Mouse (Mus musculus) midbrain, embryonic 10.5 days (tissue): ENCODE measurements at regions not wholly inside any gene's neighbourhood (a gene's known extent, or its start where the extent isn't known, plus 50 kb on each side); places are given as distances from the start of the nearest gene placed in this dataset.

ENCODE experiments used
- DNase-seq: peaks from one replicate; pipeline ENCODE4 v3.0.0-alpha.2; 2017; ENCODE audit warnings: low spot score
- H3K27ac ChIP-seq: fragments of 300-500 bp; sonication (generic); replicated peaks from 2 replicates; pipeline ENCODE4 v1.5.1; 2016; ENCODE audit warnings: mild to moderate bottlenecking
- H3K27me3 ChIP-seq: fragments of 300-500 bp; sonication (generic); 2 replicates; pipeline ENCODE4 v1.6.1; 2016; ENCODE audit warnings: low read depth, mild to moderate bottlenecking; ENCODE audit not compliant: poor library complexity, severe bottlenecking
- H3K36me3 ChIP-seq: fragments of 300-500 bp; sonication (generic); 2 replicates; pipeline ENCODE4 v1.6.1; 2016; ENCODE audit warnings: mild to moderate bottlenecking, moderate library complexity
- H3K4me1 ChIP-seq: fragments of 300-500 bp; sonication (generic); 2 replicates; pipeline ENCODE4 v1.6.1; 2016
- H3K4me3 ChIP-seq: fragments of 300-500 bp; sonication (generic); 2 replicates; pipeline ENCODE4 v1.5.1; 2016; ENCODE audit warnings: mild to moderate bottlenecking, moderate library complexity
- H3K9me3 ChIP-seq: fragments of 300-500 bp; sonication (generic); replicated peaks from 2 replicates; pipeline ENCODE4 v1.6.1; 2016; ENCODE audit warnings: mild to moderate bottlenecking
- WGBS: fragments of 180-500 bp; shearing (Covaris S2); methylation state at CpG from one replicate; pipeline ENCODE4 v1.1.7; 2016; 5-methylcytosine and 5-hydroxymethylcytosine counted together

DNA sequence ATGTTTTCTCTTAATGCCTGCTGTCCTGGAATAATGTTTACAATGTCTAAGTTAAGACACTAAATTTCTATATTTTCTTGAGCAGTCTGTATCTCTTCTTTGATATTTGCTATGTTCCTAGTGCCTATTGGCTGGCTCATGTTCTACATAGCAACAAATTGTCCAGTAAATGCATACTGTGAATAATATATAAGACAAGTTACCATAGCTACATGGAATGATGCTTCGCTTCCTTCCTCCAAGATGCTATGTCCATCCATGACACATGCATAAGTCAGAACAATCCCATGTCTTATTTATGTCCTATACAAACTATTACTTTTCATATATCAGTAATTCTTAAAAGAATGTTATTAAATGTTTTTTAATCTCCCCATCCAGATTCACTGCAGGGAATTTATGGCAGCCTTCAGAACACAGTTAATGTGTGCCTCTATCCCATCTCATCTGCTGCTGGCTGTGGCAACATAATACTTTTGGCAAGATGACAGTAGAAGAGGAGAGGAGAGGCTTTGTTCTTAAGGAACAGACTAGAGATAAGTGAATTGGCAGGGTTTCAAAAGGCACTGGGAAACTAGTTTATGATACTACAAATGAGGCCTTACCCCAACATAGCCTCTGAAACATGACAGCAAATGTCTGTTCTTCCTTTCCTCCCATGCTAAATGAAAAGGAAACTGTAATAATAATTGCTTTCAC, 676.9 kb upstream of the 2610301B20Rik start:
- Histone ChIP-seq H3K9me3 (no peaks in the 10 kb centered on the region), H3K27ac (no peak overlapping the region), H3K27me3 (no peaks in the 10 kb centered on the region), H3K4me1 (no peaks in the 10 kb centered on the region), H3K4me3 (no peak overlapping the region), H3K36me3 (no peaks in the 10 kb centered on the region)
- DNase-seq = no peak
- WGBS = 94% methylated on average over 1 of the region's 1 CpGs

DNA sequence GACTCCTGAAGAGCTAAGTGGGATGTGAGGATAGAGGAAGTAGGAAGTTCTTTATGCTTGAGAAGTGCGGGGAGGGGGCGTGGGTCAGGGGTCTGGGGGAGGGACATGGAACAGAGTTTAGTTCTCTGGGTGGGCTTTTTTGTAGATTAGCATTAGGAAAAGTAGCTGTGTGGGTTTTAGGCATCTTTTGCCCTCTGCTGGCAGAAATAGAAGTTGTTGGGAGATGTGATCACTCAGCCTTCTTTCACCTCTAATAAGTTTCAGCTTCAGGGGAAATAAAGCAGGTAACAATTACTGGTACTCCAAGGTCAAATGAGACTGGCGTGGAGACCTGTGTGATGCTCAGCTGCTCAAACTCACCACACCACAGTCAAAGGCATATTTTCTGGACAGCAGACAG, 672.5 kb upstream of the 2610301B20Rik start:
- Histone ChIP-seq H3K9me3 (no peaks in the 10 kb centered on the region), H3K36me3 (no peaks in the 10 kb centered on the region), H3K27ac (no peak overlapping the region), H3K4me3 (no peak overlapping the region), H3K4me1 (no peaks in the 10 kb centered on the region), H3K27me3 (no peaks in the 10 kb centered on the region)
- 53% methylated on average over 3 of the region's 3 CpGs for WGBS
- DNase-seq = no peak

DNA sequence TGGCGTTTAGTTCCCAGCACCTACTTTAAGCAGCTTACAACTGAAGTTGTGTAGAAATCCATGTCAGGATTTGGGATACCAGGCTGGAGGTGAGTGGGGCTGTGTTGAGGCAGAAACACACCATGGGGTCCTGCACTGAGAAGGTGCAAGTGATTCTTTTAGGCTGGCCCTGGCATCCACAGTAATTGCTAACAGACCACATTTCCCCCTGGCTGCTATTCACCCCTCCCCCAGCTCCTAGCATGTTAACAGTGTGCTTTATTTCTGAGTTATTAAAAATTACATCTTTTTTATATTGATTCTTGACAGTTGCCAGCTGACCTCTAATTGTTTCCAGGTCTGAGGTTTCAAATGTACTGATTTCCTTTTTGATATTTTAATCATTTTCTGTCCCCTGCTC, 670.1 kb upstream of the 2610301B20Rik start:
- WGBS = 85% methylated on average over 1 of the region's 1 CpGs
- Histone ChIP-seq H3K36me3 (no peaks in the 10 kb centered on the region), H3K9me3 (no peaks in the 10 kb centered on the region), H3K27me3 (no peaks in the 10 kb centered on the region), H3K4me3 (no peak overlapping the region), H3K27ac (no peak overlapping the region), H3K4me1 (no peaks in the 10 kb centered on the region)
- DNase-seq = no peak

DNA sequence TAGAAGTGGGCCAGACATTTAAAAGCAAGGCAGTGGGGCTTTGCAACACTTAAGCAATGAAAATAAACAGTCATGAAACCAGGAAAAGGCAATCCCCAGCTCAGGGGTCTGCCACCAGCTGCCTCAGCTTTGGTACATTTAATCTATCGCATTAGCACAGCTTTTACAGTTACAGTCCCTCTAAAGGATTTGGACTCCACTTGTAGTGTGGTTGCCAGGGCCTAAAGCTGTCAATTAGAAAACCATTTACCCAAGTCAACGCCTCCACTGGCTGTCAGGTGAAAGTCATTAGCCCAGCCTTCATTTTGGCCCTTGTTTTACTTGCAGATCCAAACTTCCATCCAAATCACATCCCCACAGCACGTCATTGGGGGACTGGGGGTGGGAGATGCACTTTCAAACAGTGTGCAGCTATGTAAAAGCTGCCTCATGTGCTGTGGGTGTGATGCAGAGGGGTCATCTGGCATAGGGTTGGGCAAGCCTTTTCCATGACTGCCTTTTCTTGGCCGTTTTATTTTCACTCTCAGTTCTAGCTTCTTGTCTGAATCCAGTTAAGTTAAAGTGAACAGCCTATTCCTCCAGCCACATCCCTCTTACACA, 664.9 kb upstream of the 2610301B20Rik start:
- no peaks in the 10 kb centered on the region for H3K9me3 ChIP-seq
- no peaks in the 10 kb centered on the region for H3K27me3 ChIP-seq
- H3K36me3 ChIP-seq = no peaks in the 10 kb centered on the region
- H3K4me1 ChIP-seq = no peaks in the 10 kb centered on the region
- no peak for DNase-seq
- 71% methylated on average over 4 of the region's 4 CpGs for WGBS
- no peak overlapping the region for H3K4me3 ChIP-seq
- no peak overlapping the region for H3K27ac ChIP-seq

DNA sequence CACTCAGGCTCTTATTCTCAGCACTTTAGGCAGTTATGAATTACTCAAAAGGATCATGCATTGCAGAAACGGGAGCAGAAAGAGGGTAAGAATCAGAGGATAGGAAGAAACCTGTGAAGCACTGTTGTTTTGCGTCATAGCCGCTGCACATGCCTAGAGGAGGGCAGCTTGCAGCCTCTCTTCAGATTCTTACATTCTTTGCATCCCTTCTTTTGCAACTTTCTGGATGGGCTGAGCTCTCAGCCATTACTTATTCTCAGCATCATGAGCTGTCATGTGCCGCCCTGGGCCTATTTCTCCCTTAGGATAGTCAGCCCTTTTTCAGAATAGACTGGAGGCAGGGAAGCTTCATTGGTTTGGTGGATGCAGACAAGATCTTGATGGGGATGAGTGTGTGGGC, 663.0 kb upstream of the 2610301B20Rik start:
- 93% methylated on average over 4 of the region's 4 CpGs for WGBS

DNA sequence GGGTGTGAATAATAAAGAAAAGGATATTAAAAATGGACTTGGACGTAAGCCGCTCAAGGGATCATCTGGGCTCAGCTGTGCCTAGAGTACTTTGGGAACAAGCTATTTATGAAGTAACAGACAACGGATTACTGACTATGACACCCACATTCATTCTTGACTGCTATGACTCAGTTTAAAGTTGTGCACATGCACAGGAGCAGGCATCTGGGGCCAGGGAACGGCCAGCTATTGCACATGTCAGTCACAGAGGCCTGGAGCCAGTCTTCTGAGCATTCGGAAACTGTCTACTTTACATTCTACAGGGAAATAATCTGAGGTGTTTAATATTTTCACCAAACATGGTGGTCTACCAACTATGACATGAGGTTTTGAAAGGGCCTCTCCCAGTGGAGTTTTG, 639.0 kb upstream of the 2610301B20Rik start:
- Histone ChIP-seq H3K27ac (no peak overlapping the region), H3K4me3 (no peak overlapping the region), H3K27me3 (no peaks in the 10 kb centered on the region), H3K36me3 (no peaks in the 10 kb centered on the region), H3K4me1 (no peaks in the 10 kb centered on the region), H3K9me3 (no peaks in the 10 kb centered on the region)
- WGBS = 95% methylated on average over 5 of the region's 5 CpGs
- no peak for DNase-seq

More for the DNA sequence above, 663.0 kb upstream of the 2610301B20Rik start:
- Histone ChIP-seq H3K9me3 (no peaks in the 10 kb centered on the region), H3K27me3 (no peaks in the 10 kb centered on the region), H3K27ac (no peak overlapping the region), H3K36me3 (no peaks in the 10 kb centered on the region), H3K4me1 (no peaks in the 10 kb centered on the region), H3K4me3 (no peak overlapping the region)
- DNase-seq = no peak

DNA sequence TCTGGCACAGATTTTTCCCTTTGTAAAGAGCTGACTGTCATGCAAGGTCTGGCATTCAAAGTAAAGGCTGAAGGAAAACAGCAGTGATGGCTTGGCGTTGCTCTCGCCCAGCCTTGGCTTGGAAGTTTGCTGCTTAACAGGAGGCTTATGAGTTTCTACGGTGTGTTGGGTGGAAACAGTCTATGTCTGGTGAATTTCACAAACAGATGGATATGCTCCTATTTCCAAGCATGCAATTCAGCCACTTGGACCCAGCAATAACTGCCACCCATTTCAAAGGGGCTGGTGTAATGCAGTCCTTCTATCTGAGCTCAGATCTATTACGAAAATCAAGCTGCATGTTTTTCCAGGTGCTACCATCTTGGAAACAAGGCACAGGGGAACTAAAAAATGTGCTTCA, 632.2 kb upstream of the 2610301B20Rik start:
- Histone ChIP-seq H3K27ac (no peak overlapping the region), H3K4me3 (no peak overlapping the region), H3K27me3 (no peaks in the 10 kb centered on the region), H3K36me3 (no peaks in the 10 kb centered on the region), H3K9me3 (no peaks in the 10 kb centered on the region), H3K4me1 (no peaks in the 10 kb centered on the region)
- DNase-seq = no peak
- 87% methylated on average over 4 of the region's 4 CpGs for WGBS

DNA sequence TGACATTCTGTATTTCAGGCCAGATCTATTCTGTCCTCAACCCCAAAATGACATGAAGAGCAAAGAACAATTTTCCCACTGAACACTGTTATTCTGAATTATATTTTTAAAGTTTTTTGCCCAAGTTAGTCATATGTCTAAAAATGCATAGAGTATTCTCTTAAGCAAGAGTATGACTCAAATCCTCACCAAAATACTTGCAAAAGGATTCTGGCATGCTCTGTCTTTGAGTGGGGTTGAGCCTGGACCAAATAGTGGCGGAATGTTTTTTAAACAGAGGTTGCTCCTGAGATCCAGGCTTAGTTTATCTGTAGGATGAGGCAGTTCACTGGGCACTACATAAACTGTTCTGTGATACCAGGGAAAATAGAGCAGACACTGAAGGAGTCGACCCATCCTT, 631.4 kb upstream of the 2610301B20Rik start:
- Histone ChIP-seq H3K27ac (no peak overlapping the region), H3K4me3 (no peak overlapping the region), H3K27me3 (no peaks in the 10 kb centered on the region), H3K36me3 (no peaks in the 10 kb centered on the region), H3K9me3 (no peaks in the 10 kb centered on the region), H3K4me1 (no peaks in the 10 kb centered on the region)
- DNase-seq = no peak
- 92% methylated on average over 2 of the region's 2 CpGs for WGBS

DNA sequence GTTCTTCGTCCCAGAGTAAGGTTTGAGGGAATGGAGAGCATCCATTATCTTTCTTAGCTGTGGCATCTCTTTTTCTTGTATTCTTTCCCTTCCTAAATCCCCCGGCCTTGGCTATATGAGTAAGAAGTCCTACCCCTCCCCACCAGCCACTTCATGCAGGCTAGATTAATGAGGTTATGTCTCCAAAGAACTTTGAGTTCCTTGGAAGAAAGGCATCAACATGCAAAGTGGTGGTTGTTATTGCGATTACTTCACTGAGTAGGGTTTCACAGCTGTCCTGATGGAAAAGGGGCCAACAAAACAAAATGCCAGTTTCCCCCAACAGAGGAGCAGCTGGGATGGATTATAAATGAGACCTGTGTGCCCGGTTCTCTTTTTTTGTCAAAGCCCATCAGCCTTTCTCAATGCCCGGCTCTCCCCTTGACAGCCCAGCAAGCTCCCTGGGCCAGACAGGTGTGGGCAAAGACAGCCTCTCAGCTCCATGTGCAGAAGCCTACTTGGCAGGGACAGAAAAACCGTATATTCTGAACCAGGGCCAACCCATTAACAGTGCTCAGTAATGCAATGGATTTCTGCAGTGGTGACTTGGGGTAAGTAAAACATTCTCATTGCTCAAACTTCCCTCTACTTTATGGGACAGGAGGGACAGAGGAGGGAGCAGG, 620.1 kb upstream of the 2610301B20Rik start:
- no peak overlapping the region for H3K4me3 ChIP-seq
- no peaks in the 10 kb centered on the region for H3K27me3 ChIP-seq
- no peaks in the 10 kb centered on the region for H3K4me1 ChIP-seq
- DNase-seq = no peak
- no peaks in the 10 kb centered on the region for H3K9me3 ChIP-seq
- whole genome bisulfite sequencing = 85% methylated on average over 6 of the region's 6 CpGs
- no peak overlapping the region for H3K27ac ChIP-seq
- no peaks in the 10 kb centered on the region for H3K36me3 ChIP-seq

DNA sequence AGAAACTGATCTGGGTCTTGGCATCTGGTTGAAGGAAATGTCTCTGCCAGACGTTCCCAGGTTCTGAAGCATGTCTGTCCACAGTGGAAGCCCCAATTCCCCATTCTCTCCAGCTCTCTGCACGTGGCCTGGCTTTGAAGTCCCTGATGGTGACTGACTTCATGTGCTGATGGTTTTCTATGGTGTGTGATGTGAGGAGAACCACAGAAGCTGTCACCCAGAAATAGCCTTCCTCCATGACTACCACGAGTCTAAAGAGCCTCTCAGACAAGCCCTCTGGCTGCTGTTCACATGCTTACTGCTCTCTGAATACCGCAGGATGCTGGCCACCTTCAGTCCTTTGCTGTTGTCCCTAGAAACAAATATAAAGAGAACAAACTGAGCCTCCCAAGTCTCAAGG, 616.8 kb upstream of the 2610301B20Rik start:
- no peaks in the 10 kb centered on the region for H3K4me1 ChIP-seq
- no peak overlapping the region for H3K4me3 ChIP-seq
- no peak for DNase-seq
- no peaks in the 10 kb centered on the region for H3K27me3 ChIP-seq
- no peak overlapping the region for H3K27ac ChIP-seq
- H3K9me3 ChIP-seq = no peaks in the 10 kb centered on the region
- H3K36me3 ChIP-seq = no peaks in the 10 kb centered on the region
- 72% methylated on average over 4 of the region's 4 CpGs for WGBS

DNA sequence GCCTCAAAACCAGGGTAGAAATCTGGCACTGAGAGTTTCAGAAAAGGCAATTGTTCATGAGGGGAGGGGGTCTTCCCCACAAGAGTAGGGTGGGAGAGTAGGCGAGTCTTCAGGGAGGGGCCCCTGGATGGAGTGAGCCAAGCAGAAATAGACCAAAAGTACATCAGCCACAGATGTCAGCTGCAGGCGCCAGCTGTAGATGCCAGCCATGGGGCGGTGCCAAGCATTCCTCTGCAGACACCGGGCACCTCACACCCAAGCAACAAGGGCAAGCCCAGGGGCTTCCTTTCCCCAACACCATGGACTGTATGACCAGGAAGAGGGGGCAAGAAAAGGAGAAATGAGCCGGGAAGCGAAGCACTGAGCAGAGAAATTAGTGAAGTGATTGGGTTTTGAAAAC, 613.9 kb upstream of the 2610301B20Rik start:
- no peaks in the 10 kb centered on the region for H3K36me3 ChIP-seq
- H3K27me3 ChIP-seq = no peaks in the 10 kb centered on the region
- H3K9me3 ChIP-seq = no peaks in the 10 kb centered on the region
- H3K4me1 ChIP-seq = no peaks in the 10 kb centered on the region
- no peak for DNase-seq
- 86% methylated on average over 6 of the region's 6 CpGs for WGBS
- H3K27ac ChIP-seq = no peak overlapping the region
- H3K4me3 ChIP-seq = no peak overlapping the region

DNA sequence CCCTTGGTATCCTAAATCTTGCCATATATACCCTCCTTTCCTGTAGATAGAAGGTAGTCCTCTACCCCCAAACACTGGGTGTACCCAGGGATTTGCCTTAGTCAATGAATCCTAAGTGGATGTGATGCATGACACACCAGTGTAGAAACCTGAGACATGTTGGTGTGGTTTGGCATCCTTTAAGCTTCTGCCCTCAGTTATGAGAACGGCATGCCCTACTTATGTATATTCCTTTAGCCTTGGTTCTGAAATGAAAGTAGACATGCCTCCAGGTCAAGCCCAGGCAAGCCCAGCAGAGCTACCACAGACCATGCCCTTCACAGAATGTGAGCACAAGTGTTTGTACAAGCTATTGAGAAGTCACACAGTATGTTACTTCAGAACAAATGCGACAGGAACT, 608.4 kb upstream of the 2610301B20Rik start:
- Histone ChIP-seq H3K27ac (no peak overlapping the region), H3K27me3 (no peaks in the 10 kb centered on the region), H3K9me3 (no peaks in the 10 kb centered on the region), H3K4me1 (no peaks in the 10 kb centered on the region), H3K36me3 (no peaks in the 10 kb centered on the region), H3K4me3 (no peak overlapping the region)
- 87% methylated on average over 2 of the region's 2 CpGs for WGBS
- DNase-seq = no peak

DNA sequence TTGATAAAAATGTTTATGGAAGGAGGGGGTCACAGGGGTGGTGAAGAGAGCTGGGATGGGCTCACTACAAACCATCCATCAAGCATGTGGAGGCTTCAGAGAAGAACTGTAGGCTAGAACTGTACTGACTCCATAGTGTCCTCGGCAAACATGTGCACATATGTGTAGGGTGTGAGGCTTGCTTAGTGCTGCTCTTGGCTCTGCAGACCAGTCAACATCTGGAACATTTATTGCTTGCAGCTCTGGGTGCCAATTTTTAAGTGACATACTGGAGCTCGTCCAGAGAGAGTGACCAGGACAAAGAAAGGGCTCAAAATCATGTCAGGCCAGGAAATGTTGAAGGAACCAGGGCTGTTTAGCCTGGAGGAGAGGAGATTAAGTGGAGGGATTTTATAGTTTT, 588.7 kb upstream of the 2610301B20Rik start:
- DNase-seq = no peak
- Histone ChIP-seq H3K27ac (no peak overlapping the region), H3K4me3 (no peak overlapping the region), H3K4me1 (no peaks in the 10 kb centered on the region), H3K27me3 (no peaks in the 10 kb centered on the region), H3K9me3 (no peaks in the 10 kb centered on the region), H3K36me3 (no peaks in the 10 kb centered on the region)
- WGBS = 82% methylated on average over 2 of the region's 2 CpGs
